In genomic region chr17:84647630-84648029, GRCm38 (mm10) we compare ENCODE assay signal across 34 mouse cellular contexts. TPM values are rescaled to one million over a fixed set of nuclear protein-coding genes. Genes with fewer than 3 reads are reported as not detected.
DNase-seq lines count a peak whose midpoint lies in the region; ATAC-seq and TF ChIP-seq lines count a peak whose summit lies in the region.
"Had no signal": no experiment of that assay in that cellular context is flagged by ENCODE, and none has a peak within 500 bp of the region (broad histone marks: within the 10 kb centered on the region; RNA-seq: fewer than 3 reads in every experiment).

No protein-coding gene starts in this region.

- 20% methylated on average over 4 of the region's 4 CpGs for WGBS in liver, adult 2 months
- 55% methylated on average over 4 of the region's 4 CpGs for WGBS in liver, embryonic 11.5 days

- H3K4me1 ChIP-seq in liver, adult 2 months (ENCODE audit: control insufficient read depth, insufficient read depth, low read length): peaks cover 11% of the 10 kb centered on the region; the same call in 1 of the 2 replicates
- H3K4me1 ChIP-seq in liver, embryonic 11.5 days (replicated peaks; ENCODE audit: control insufficient read depth, insufficient read depth, low read length): peaks cover 9% of the 10 kb centered on the region; the same call in 1 of the 2 replicates
- H3K4me1 ChIP-seq: neural tube, embryonic 15.5 days had no signal

- H3K9me3 ChIP-seq in liver, embryonic 11.5 days (ENCODE audit: control insufficient read depth, low read length): no peaks in the 10 kb centered on the region
- H3K9me3 ChIP-seq: limb, embryonic 13.5 days; neural tube, embryonic 15.5 days had no signal

- no peak for TF ChIP-seq POLR2A in liver, adult 2 months (IDR thresholded peaks at IDR 0.05; ENCODE audit: extremely low read depth, insufficient read depth, low read length)

- H3K27me3 ChIP-seq in liver, adult 2 months (ENCODE audit: control insufficient read depth, insufficient read depth, low read length): no peaks in the 10 kb centered on the region
- H3K27me3 ChIP-seq in liver, embryonic 11.5 days (replicated peaks; ENCODE audit: control insufficient read depth, insufficient read depth, low read length): no peaks in the 10 kb centered on the region
- H3K27me3 ChIP-seq: limb, embryonic 13.5 days; neural tube, embryonic 15.5 days had no signal

- H3K27ac ChIP-seq in liver, adult 2 months (replicated peaks; ENCODE audit: insufficient read depth, low read depth, low read length): no peak overlapping the region
- no peak overlapping the region for H3K27ac ChIP-seq in liver, embryonic 11.5 days (ENCODE audit: low read depth, low read length)
- H3K27ac ChIP-seq: gastrocnemius, adult 2 months; hindbrain, postnatal 0 days; left cerebral cortex, adult 2 months; limb, embryonic 13.5 days; neural tube, embryonic 15.5 days had no signal

- TF ChIP-seq CTCF in liver, adult 2 months (IDR thresholded peaks at IDR 0.05; ENCODE audit: low read depth, low read length): no peak

- ATAC-seq in liver, embryonic 11.5 days (replicated peaks; ENCODE audit: low FRiP score): no peak
- peak; percentile 65 to 80; a peak in 2 of 4 replicates for ATAC-seq in hematopoietic stem cell, adult 5-6 weeks (replicated peaks in 1 of 2; ENCODE audit: insufficient read depth in 1 of 2, low FRiP score in 2 of 2, low TSS enrichment in 1 of 2, low read depth in 1 of 2, poor library complexity in 2 of 2, severe bottlenecking in 2 of 2)
- ATAC-seq: activated CD4-positive, CD25-positive, alpha-beta regulatory T cell, adult 4 months; forebrain, embryonic 16.5 days; hindbrain, postnatal 0 days; intestine, embryonic 16.5 days had no signal

- H3K4me2 ChIP-seq in liver, embryonic 11.5 days: no peak overlapping the region
- H3K4me2 ChIP-seq: limb, embryonic 13.5 days; neural tube, embryonic 15.5 days had no signal

- H3K36me3 ChIP-seq in liver, adult 2 months (ENCODE audit: control insufficient read depth, insufficient read depth, low read length): no peaks in the 10 kb centered on the region
- no peaks in the 10 kb centered on the region for H3K36me3 ChIP-seq in liver, embryonic 11.5 days (ENCODE audit: control insufficient read depth, insufficient read depth, low read length)

- no peak overlapping the region for H3K4me3 ChIP-seq in liver, adult 2 months (ENCODE audit: insufficient read depth, low read depth, low read length)
- no peak overlapping the region for H3K4me3 ChIP-seq in liver, embryonic 11.5 days (ENCODE audit: low read depth, low read length)
- H3K4me3 ChIP-seq: erythroblast, embryonic 14.5 days; gastrocnemius, adult 2 months; left cerebral cortex, adult 2 months; limb, embryonic 13.5 days; neural tube, embryonic 15.5 days had no signal

- no peak overlapping the region for H3K9ac ChIP-seq in liver, adult 2 months (ENCODE audit: low read depth, low read length)
- H3K9ac ChIP-seq in liver, embryonic 11.5 days (ENCODE audit: low read depth, low read length): no peak overlapping the region
- H3K9ac ChIP-seq: limb, embryonic 13.5 days; neural tube, embryonic 15.5 days had no signal

- peak; percentile 94 for DNase-seq in liver, adult 2 months (ENCODE audit: extremely low read depth, low read depth, low spot score)
- no peak for DNase-seq in liver, embryonic 11.5 days (ENCODE audit: low spot score)
- peak; percentile 35 for DNase-seq in lung, postnatal 36 days
- no peak for DNase-seq in lung, postnatal 14 days
- DNase-seq in right cerebral cortex, postnatal 36 days (ENCODE audit: low spot score in 2 of 2): no peak
- no peak for DNase-seq in adrenal gland, adult (ENCODE audit: inconsistent age in 2 of 2, low spot score in 1 of 2)
- no peak for DNase-seq in urinary bladder, postnatal 36 days (ENCODE audit: low spot score in 2 of 2)
- DNase-seq: adrenal gland, postnatal 10 days; cerebellum, adult 11-12 months; cerebellum, adult 9-11 months; gastrocnemius, adult 2 months; gastrocnemius, postnatal 36 days; heart, postnatal 14 days; kidney, adult 9 months; kidney, postnatal 14 days; midbrain, embryonic 14.5 days; right cerebral cortex, postnatal 25 days; spleen, adult 18-20 months; thymus, postnatal 14 days had no signal

- H3K79me2 ChIP-seq in liver, adult 2 months (ENCODE audit: control insufficient read depth, insufficient read depth, low read length): no peaks in the 10 kb centered on the region

RNA-seq across cellular contexts. Expression of gene Dync2li1, which starts 21.3 kb away (rescaled TPM):
- 0.74 and 1.3 TPM in 2 replicates for total RNA-seq in liver, adult 2 months (2014; rRNA removed)
- 0.10 TPM in 2 replicates for polyA plus RNA-seq in liver, adult 2 months (2012; rRNA removed)
- polyA plus RNA-seq in liver, embryonic 11.5 days (2014; fragmentation: Nextera tagmentation; extraction: Ambion mirVana): 7.1 and 8.9 TPM in 2 replicates
- total RNA-seq in hematopoietic stem cell, adult 5-6 weeks (2017): 6.8 and 8.3 TPM in 2 replicates
- polyA plus RNA-seq: erythroblast, embryonic 14.5 days had no signal

RNA-seq across cellular contexts. Expression of gene Abcg8, which starts 28.5 kb away (rescaled TPM):
- total RNA-seq in liver, adult 2 months (2014; rRNA removed): 65.5 and 71.1 TPM in 2 replicates
- polyA plus RNA-seq in liver, adult 2 months (2012; rRNA removed): 91.6 and 115 TPM in 2 replicates
- 0.10 and 0.14 TPM in 2 replicates for polyA plus RNA-seq in liver, embryonic 11.5 days (2014; fragmentation: Nextera tagmentation; extraction: Ambion mirVana)
- total RNA-seq in hematopoietic stem cell, adult 5-6 weeks (2017): not detected in 2 replicates
- total RNA-seq: gastrocnemius, adult 2 months; gastrocnemius, postnatal 36 days; heart, postnatal 14 days; hindbrain, postnatal 0 days; layer of hippocampus, adult 18-20 months; layer of hippocampus, postnatal 14 days; left cerebral cortex, adult 2 months; left cerebral cortex, postnatal 25 days had no signal
- polyA plus RNA-seq: activated CD4-positive, CD25-positive, alpha-beta regulatory T cell, adult 4 months; cortical plate, adult 2 months; erythroblast, embryonic 14.5 days; forebrain, embryonic 16.5 days; heart, embryonic 14.5 days; hindbrain, postnatal 0 days; limb, embryonic 13.5 days; lung, embryonic 16.5 days had no signal

RNA-seq across cellular contexts. Expression of gene Abcg5, which starts 35.2 kb away (rescaled TPM):
- total RNA-seq in liver, adult 2 months (2014; rRNA removed): 109 and 133 TPM in 2 replicates
- polyA plus RNA-seq in liver, adult 2 months (2012; rRNA removed): 100 and 118 TPM in 2 replicates
- polyA plus RNA-seq in liver, embryonic 11.5 days (2014; fragmentation: Nextera tagmentation; extraction: Ambion mirVana): 0.18 and 0.53 TPM in 2 replicates
- not detected in 2 replicates for total RNA-seq in hematopoietic stem cell, adult 5-6 weeks (2017)
- total RNA-seq: gastrocnemius, adult 2 months; gastrocnemius, postnatal 36 days; heart, postnatal 14 days; layer of hippocampus, adult 18-20 months; layer of hippocampus, postnatal 14 days; left cerebral cortex, adult 2 months; left cerebral cortex, postnatal 25 days had no signal
- polyA plus RNA-seq: activated CD4-positive, CD25-positive, alpha-beta regulatory T cell, adult 4 months; erythroblast, embryonic 14.5 days had no signal

Comparison
In these comparisons a context has a peak if more than half of its experiments do, and no peak if none do; other contexts are left out.
1. DNase-seq: peak in liver, adult 2 months (single experiment) and lung, postnatal 36 days (single experiment); none in liver, embryonic 11.5 days (single experiment), lung, postnatal 14 days (single experiment), right cerebral cortex, postnatal 36 days (0 of 2), adrenal gland, adult (0 of 2) and urinary bladder, postnatal 36 days (0 of 2).
2. RNA of gene Abcg8, which starts 28.5 kb away (total RNA-seq): 65.5 to 71.1 TPM in liver, adult 2 months; not detected in hematopoietic stem cell, adult 5-6 weeks; every median in the first group is over 10 times any median in the second.
3. RNA of gene Abcg5, which starts 35.2 kb away (total RNA-seq): 109 to 133 TPM in liver, adult 2 months; not detected in hematopoietic stem cell, adult 5-6 weeks; every median in the first group is over 100 times any median in the second.